Mouse (Mus musculus): ENCODE measurements around the gene Nin. TPM values are rescaled to one million over a fixed set of nuclear protein-coding genes. Genes with fewer than 3 reads are reported as not detected.

The Nin gene
- total and polyA plus RNA-seq, 3 experiments, result 4.5 to 17.3 (median 13.7) TPM

DNA sequence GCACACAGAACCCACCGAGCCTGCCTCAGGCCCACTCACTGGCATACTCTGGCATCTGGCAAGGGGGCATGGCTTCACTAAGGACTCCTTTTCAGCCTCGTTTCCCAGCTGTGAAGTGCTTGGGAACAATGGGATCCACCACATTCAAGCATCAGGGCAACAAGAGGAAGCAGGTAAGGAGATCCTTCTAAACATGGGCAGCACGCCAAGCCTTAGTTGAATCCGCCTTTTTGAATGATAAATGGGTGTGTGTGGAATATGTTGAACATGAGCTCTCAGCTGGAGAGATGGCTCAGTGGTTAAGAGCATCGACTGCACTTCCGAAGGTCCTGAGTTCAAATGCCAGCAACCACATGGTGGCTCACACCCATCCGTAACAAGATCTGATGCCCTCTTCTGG, 66.2 kb downstream of the Nin start:
- no peak overlapping the region for H3K9ac ChIP-seq (ENCODE audit: low read depth, low read length)
- H3K27ac ChIP-seq, result no peak overlapping the region; the same call in 1 of the 2 replicates
- intact Hi-C loops (cut with DNase I), result no loop called here
- peaks cover 6% of the 10 kb centered on the region for H3K4me1 ChIP-seq (ENCODE audit: control insufficient read depth, insufficient read depth, low read length)
- WGBS, result 58% methylated on average over 7 of the region's 7 CpGs
- no peak overlapping the region for H3K4me3 ChIP-seq
- H3K27me3 ChIP-seq (ENCODE audit: control insufficient read depth, insufficient read depth, low read length), result no peaks in the 10 kb centered on the region
- DNase-seq, result no peak
- 0 out of 2 replicates have a peak, but pooled peaks have one; percentile 29 for TF ChIP-seq CTCF (IDR thresholded peaks at IDR 0.05)
- no peak for TF ChIP-seq EP300 (IDR thresholded peaks at IDR 0.05; ENCODE audit: insufficient read depth, low read depth, low read length)
- TF ChIP-seq POLR2A (IDR thresholded peaks at IDR 0.05; ENCODE audit: insufficient read depth, low read depth, low read length), result no peak
- no peaks in the 10 kb centered on the region for H3K79me2 ChIP-seq (replicated peaks; ENCODE audit: control insufficient read depth, insufficient read depth, low read length)
- H3K36me3 ChIP-seq (ENCODE audit: control insufficient read depth, insufficient read depth, low read length), result no peaks in the 10 kb centered on the region; the same call in 1 of the 2 replicates

- 50% methylated on average over 4 of the region's 4 CpGs for WGBS
- intact Hi-C loops (cut with DNase I), result no loop called here
- Histone ChIP-seq H3K4me1 (ENCODE audit: control insufficient read depth, insufficient read depth, low read length) (peaks cover 6% of the 10 kb centered on the region), H3K79me2 (replicated peaks; ENCODE audit: control insufficient read depth, insufficient read depth, low read length) (no peaks in the 10 kb centered on the region), H3K27ac (no peak overlapping the region), H3K9ac (ENCODE audit: low read depth, low read length) (no peak overlapping the region), H3K36me3 (ENCODE audit: control insufficient read depth, insufficient read depth, low read length) (no peaks in the 10 kb centered on the region; the same call in 1 of the 2 replicates), H3K4me3 (no peak overlapping the region), H3K27me3 (ENCODE audit: control insufficient read depth, insufficient read depth, low read length) (no peaks in the 10 kb centered on the region)
- DNase-seq, result no peak
- TF ChIP-seq POLR2A (IDR thresholded peaks at IDR 0.05; ENCODE audit: insufficient read depth, low read depth, low read length), result no peak
- no peak for TF ChIP-seq EP300 (IDR thresholded peaks at IDR 0.05; ENCODE audit: insufficient read depth, low read depth, low read length)
- no peak for TF ChIP-seq CTCF (IDR thresholded peaks at IDR 0.05)
Measured at GRCm38 (mm10) chr12:70044353-70044752, 69.2 kb downstream of the Nin start.

DNA sequence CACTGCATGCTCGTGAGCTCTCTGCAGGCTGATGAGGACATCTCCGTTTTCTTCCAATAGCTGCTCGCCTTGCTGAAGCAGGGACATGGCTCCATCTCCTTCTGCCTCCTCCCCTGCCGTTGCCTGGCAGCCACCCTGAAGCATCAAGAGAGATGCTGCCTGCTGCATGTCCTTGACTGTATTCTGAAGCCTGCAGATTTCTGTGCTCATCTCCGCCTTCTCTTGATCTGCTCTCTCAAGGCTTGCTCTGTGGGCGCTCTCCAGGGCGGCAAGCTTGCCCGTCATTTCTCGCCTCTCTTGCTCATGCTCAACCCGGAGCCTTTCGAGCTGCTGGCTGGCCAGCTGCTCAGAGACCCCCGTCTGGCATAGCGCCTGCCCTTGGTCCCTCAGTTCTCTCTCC, 70.1 kb downstream of the Nin start:
- TF ChIP-seq CTCF (IDR thresholded peaks at IDR 0.05) (no peak), POLR2A (IDR thresholded peaks at IDR 0.05; ENCODE audit: insufficient read depth, low read depth, low read length) (no peak), EP300 (IDR thresholded peaks at IDR 0.05; ENCODE audit: insufficient read depth, low read depth, low read length) (no peak)
- no peaks in the 10 kb centered on the region for H3K27me3 ChIP-seq (ENCODE audit: control insufficient read depth, insufficient read depth, low read length)
- no peaks in the 10 kb centered on the region for H3K79me2 ChIP-seq (replicated peaks; ENCODE audit: control insufficient read depth, insufficient read depth, low read length)
- no peaks in the 10 kb centered on the region; the same call in 1 of the 2 replicates for H3K36me3 ChIP-seq (ENCODE audit: control insufficient read depth, insufficient read depth, low read length)
- no peak overlapping the region for H3K9ac ChIP-seq (ENCODE audit: low read depth, low read length)
- WGBS, result 94% methylated on average over 13 of the region's 13 CpGs
- intact Hi-C loops (cut with DNase I), result no loop called here
- peaks cover 6% of the 10 kb centered on the region for H3K4me1 ChIP-seq (ENCODE audit: control insufficient read depth, insufficient read depth, low read length)
- H3K27ac ChIP-seq, result no peak overlapping the region
- DNase-seq, result no peak
- H3K4me3 ChIP-seq, result no peak overlapping the region

- TF ChIP-seq EP300 (IDR thresholded peaks at IDR 0.05; ENCODE audit: insufficient read depth, low read depth, low read length) (no peak), CTCF (IDR thresholded peaks at IDR 0.05) (no peak), POLR2A (IDR thresholded peaks at IDR 0.05; ENCODE audit: insufficient read depth, low read depth, low read length) (no peak)
- no peaks in the 10 kb centered on the region for H3K79me2 ChIP-seq (replicated peaks; ENCODE audit: control insufficient read depth, insufficient read depth, low read length)
- intact Hi-C loops (cut with DNase I), result no loop called here
- WGBS, result 72% methylated on average over 6 of the region's 6 CpGs
- no peak overlapping the region for H3K4me3 ChIP-seq
- no peak overlapping the region for H3K27ac ChIP-seq
- no peak overlapping the region for H3K9ac ChIP-seq (ENCODE audit: low read depth, low read length)
- no peaks in the 10 kb centered on the region for H3K27me3 ChIP-seq (ENCODE audit: control insufficient read depth, insufficient read depth, low read length)
- no peaks in the 10 kb centered on the region for H3K4me1 ChIP-seq (ENCODE audit: control insufficient read depth, insufficient read depth, low read length)
- H3K36me3 ChIP-seq (ENCODE audit: control insufficient read depth, insufficient read depth, low read length), result no peaks in the 10 kb centered on the region; the same call in 1 of the 2 replicates
- no peak for DNase-seq
Measured at GRCm38 (mm10) chr12:70040981-70041380, 72.5 kb downstream of the Nin start.

DNA sequence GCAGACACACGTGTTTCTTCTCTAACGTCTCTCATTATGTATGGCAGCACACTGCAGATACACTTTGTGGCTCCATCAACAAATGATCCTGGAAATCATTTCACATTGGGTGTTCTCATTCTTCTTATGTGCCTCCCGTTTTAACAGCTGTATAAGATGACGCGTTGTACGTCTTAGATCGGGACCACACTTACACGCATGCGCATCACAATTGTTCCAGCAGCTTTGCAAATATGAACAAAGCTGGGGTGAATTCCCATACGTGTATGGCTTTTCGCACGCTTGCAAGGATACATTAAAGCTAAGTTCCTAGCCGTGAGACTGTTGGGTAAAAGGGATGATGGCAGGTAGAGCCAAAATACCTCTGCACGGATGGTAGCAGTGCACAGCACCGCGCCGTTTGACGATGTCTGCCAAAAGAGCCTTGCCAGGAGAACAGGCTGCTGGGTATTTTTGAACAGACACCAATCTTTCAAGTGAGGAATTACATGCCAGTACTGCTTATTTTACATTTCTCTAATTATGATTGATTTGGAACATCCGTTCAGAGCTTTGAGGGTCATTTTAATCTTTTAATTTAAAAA, 76.7 kb downstream of the Nin start:
- Histone ChIP-seq H3K79me2 (replicated peaks; ENCODE audit: control insufficient read depth, insufficient read depth, low read length) (no peaks in the 10 kb centered on the region), H3K27me3 (ENCODE audit: control insufficient read depth, insufficient read depth, low read length) (no peaks in the 10 kb centered on the region), H3K36me3 (ENCODE audit: control insufficient read depth, insufficient read depth, low read length) (peaks cover 1% of the 10 kb centered on the region), H3K27ac (no peak overlapping the region), H3K9ac (ENCODE audit: low read depth, low read length) (no peak overlapping the region), H3K4me1 (ENCODE audit: control insufficient read depth, insufficient read depth, low read length) (no peaks in the 10 kb centered on the region), H3K4me3 (no peak overlapping the region)
- TF ChIP-seq EP300 (IDR thresholded peaks at IDR 0.05; ENCODE audit: insufficient read depth, low read depth, low read length), result no peak
- no peak for TF ChIP-seq CTCF (IDR thresholded peaks at IDR 0.05)
- no peak for TF ChIP-seq POLR2A (IDR thresholded peaks at IDR 0.05; ENCODE audit: insufficient read depth, low read depth, low read length)
- DNase-seq, result no peak
- intact Hi-C loops (cut with DNase I), result no loop called here
- 93% methylated on average over 19 of the region's 19 CpGs for WGBS

DNA sequence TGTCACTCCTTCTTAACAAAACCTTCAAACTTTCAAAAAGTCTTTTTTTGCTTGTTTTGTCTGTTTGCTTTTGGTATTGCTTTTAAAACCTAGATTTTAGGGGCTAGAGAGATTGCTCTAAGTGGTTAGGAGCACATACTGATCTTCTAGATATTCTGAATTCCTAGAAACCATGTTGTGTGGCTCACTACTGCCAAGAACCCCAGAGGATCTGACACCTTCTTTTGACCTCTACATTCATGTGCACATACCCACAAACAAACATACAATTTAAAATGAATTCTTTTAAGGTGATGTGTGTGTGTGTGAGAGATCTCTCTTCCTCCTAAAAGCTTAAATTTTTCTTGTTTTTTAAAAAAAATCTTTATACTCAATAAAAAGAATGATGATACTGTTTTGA, 87.3 kb downstream of the Nin start:
- H3K36me3 ChIP-seq (ENCODE audit: control insufficient read depth, insufficient read depth, low read length), result peaks cover 6% of the 10 kb centered on the region
- TF ChIP-seq POLR2A (IDR thresholded peaks at IDR 0.05; ENCODE audit: insufficient read depth, low read depth, low read length), result no peak
- no peak for TF ChIP-seq CTCF (IDR thresholded peaks at IDR 0.05)
- no peak for TF ChIP-seq EP300 (IDR thresholded peaks at IDR 0.05; ENCODE audit: insufficient read depth, low read depth, low read length)

More for the DNA sequence above, 87.3 kb downstream of the Nin start:
- Histone ChIP-seq H3K27ac (no peak overlapping the region), H3K4me1 (ENCODE audit: control insufficient read depth, insufficient read depth, low read length) (peaks cover 4% of the 10 kb centered on the region), H3K79me2 (replicated peaks; ENCODE audit: control insufficient read depth, insufficient read depth, low read length) (no peaks in the 10 kb centered on the region), H3K9ac (ENCODE audit: low read depth, low read length) (no peak overlapping the region), H3K27me3 (ENCODE audit: control insufficient read depth, insufficient read depth, low read length) (no peaks in the 10 kb centered on the region), H3K4me3 (no peak overlapping the region)
- DNase-seq, result no peak
- intact Hi-C loops (cut with DNase I), result no loop called here

All from heart, adult 2 months (tissue).